Mouse (Mus musculus) thymus, adult 2 months (tissue): Measurements from ENCODE around the gene Mrps18c. TPM values are rescaled to one million over a fixed set of nuclear protein-coding genes. Genes with fewer than 3 reads are reported as not detected.

Source experiments
- DNase-seq: peaks from one replicate; pipeline ENCODE4 v3.0.0; 2021
- H3K27ac ChIP-seq: fragments of 200-500 bp; 2 replicates; pipeline ENCODE4 v1.5.1; 2012; ENCODE audit warnings: low read length, control low read depth; ENCODE audit not compliant: control insufficient read depth, insufficient read depth
- H3K27me3 ChIP-seq: fragments of 200-500 bp; 2 replicates; pipeline ENCODE4 v1.6.1; 2012; ENCODE audit warnings: mild to moderate bottlenecking, low read length, moderate library complexity, mixed read lengths; ENCODE audit not compliant: control insufficient read depth, insufficient read depth
- H3K36me3 ChIP-seq: fragments of 200-500 bp; 2 replicates; pipeline ENCODE4 v1.6.1; 2012; ENCODE audit warnings: mild to moderate bottlenecking, low read length, moderate library complexity; ENCODE audit not compliant: control insufficient read depth, insufficient read depth
- H3K4me1 ChIP-seq: fragments of 200-500 bp; replicated peaks from 2 replicates; pipeline ENCODE4 v1.6.1; 2012; ENCODE audit warnings: low read length; ENCODE audit not compliant: control insufficient read depth, insufficient read depth
- H3K4me3 ChIP-seq: fragments of 200-500 bp; 2 replicates; pipeline ENCODE4 v1.5.1; 2012; ENCODE audit warnings: mild to moderate bottlenecking, low read length, control low read depth, moderate library complexity; ENCODE audit not compliant: control insufficient read depth, insufficient read depth
- CTCF ChIP-seq: fragments of 200-500 bp; IDR thresholded peaks from 2 replicates; pipeline ENCODE4 v1.5.1; 2012; ENCODE audit warnings: mild to moderate bottlenecking, control low read depth, low read length, moderate library complexity, borderline replicate concordance; ENCODE audit not compliant: control insufficient read depth, poor library complexity, insufficient read depth; ENCODE audit errors: extremely low read depth
- POLR2A ChIP-seq: fragments of 200-500 bp; IDR thresholded peaks from 2 replicates; pipeline ENCODE4 v1.6.1; 2012; ENCODE audit warnings: mild to moderate bottlenecking, low read length, control low read depth, moderate library complexity; ENCODE audit not compliant: control insufficient read depth, poor library complexity, insufficient read depth; ENCODE audit errors: extremely low read depth
- WGBS: fragments of 180-500 bp; shearing (Covaris S2); methylation state at CpG from one replicate; pipeline ENCODE4 v1.1.7; 2018; 5-methylcytosine and 5-hydroxymethylcytosine counted together
- polyA plus RNA-seq: library from polyadenylated mRNA; depleted of rRNA; stranded (reverse); fragments of >200 nt; gene quantifications from 2 replicates; pipeline ENCODE4 v1.2.3, GENCODE M21; 2012

The Mrps18c gene
- polyA plus RNA-seq, 1 experiment: 21.0 TPM

DNA sequence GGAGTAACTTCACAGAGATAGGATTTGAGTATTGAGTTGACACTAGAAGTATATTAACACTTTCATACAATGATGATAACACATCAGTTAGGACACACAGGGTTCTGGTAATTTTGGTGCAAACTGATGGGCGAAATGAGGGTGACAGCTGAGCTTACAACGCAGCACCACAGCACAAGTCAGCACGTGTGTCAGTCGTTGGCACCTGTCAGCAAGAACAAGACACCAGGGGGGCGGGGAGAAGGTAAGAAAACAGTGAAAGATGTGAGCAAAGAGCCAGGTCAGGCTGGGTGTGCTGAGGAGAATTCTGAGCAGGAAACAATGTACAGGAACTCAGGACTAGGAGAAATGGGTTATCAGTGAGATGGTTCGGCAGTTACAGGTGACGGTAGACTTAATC lies 36.7 kb upstream of the Mrps18c start:
- no peak for DNase-seq
- Histone ChIP-seq H3K4me1 (no peaks in the 10 kb centered on the region), H3K27ac (no peak overlapping the region), H3K36me3 (peaks cover 23% of the 10 kb centered on the region), H3K4me3 (no peak overlapping the region), H3K27me3 (no peaks in the 10 kb centered on the region)
- WGBS: 95% methylated on average over 7 of the region's 7 CpGs
- TF ChIP-seq CTCF (no peak), POLR2A (no peak)

DNA sequence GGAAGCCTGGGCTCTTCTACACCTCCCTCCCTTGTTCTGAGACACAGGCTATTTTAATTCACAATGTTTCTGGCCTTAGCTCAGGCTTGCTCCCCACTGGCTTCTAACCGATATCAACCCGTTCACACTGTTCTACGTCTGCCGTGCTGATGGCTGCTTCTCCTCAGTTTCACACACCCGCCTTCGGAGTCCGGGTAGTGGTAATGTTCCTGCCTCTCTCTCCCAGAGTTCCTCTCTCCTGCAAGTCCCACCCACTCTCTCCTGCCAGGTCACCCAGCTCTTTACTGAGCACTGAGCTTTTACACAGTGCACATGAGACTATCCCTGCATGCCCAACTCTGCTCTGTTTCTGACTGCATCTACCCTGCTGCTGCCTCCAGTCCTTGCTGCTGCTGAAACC lies 32.4 kb upstream of the Mrps18c start:
- H3K27ac ChIP-seq: no peak overlapping the region
- peaks cover 47% of the 10 kb centered on the region for H3K36me3 ChIP-seq
- no peak for DNase-seq
- H3K4me1 ChIP-seq: no peaks in the 10 kb centered on the region
- no peaks in the 10 kb centered on the region for H3K27me3 ChIP-seq
- TF ChIP-seq POLR2A (no peak), CTCF (no peak)
- H3K4me3 ChIP-seq: no peak overlapping the region
- 97% methylated on average over 7 of the region's 7 CpGs for WGBS

DNA sequence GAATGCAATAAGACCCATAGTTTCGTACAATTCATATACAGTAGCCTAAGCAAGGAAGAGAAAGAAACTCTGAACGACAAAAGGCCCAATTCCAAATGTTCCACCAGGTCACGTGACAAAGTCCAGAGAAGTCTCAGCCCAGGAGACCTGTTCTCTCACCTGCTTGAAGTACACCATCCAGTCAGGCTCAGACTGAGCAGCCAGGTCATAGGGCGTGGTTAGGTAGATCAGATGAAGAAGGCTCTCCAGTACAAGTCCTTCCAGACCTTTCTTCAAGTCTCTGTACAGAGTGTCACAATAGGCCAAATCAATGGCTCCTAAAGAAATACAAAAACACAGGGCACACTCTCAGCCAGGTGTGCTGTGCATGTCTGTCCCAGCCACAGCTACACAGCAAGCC lies 26.9 kb upstream of the Mrps18c start:
- Histone ChIP-seq H3K27me3 (no peaks in the 10 kb centered on the region), H3K27ac (no peak overlapping the region), H3K4me1 (no peaks in the 10 kb centered on the region), H3K36me3 (peaks cover 52% of the 10 kb centered on the region), H3K4me3 (no peak overlapping the region)
- whole genome bisulfite sequencing: 97% methylated on average over 4 of the region's 4 CpGs
- no peak for TF ChIP-seq POLR2A
- TF ChIP-seq CTCF: no peak
- no peak for DNase-seq

GRCm38 (mm10) chr5:100775778-100776404 lies 22.5 kb upstream of the Mrps18c start:
- H3K27ac ChIP-seq: no peak overlapping the region
- H3K4me1 ChIP-seq: no peaks in the 10 kb centered on the region
- TF ChIP-seq POLR2A (no peak), CTCF (no peak)
- H3K36me3 ChIP-seq: peaks cover 45% of the 10 kb centered on the region
- 95% methylated on average over 13 of the region's 13 CpGs for WGBS
- DNase-seq: no peak
- H3K27me3 ChIP-seq: no peaks in the 10 kb centered on the region
- H3K4me3 ChIP-seq: no peak overlapping the region

DNA sequence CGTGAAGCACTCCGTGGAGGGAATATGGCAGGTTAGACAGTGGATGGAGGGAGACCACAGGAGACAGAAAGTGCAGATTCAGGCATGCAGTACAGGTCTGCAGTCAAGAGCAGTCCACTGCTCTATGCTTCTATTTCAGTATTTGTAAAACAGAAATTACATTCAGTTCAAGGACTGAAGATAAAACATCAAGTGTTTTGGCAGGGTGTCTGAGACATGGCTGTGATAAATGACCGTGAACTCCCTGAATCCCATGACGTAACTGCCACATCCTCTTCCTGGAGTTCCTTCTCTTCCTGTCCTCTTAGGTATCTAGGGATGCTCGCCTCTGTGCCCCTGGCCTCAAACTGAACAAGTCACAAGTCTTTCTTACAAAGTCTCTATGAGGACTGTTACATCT lies 21.5 kb upstream of the Mrps18c start:
- no peaks in the 10 kb centered on the region for H3K27me3 ChIP-seq
- peaks cover 41% of the 10 kb centered on the region for H3K36me3 ChIP-seq
- no peak overlapping the region for H3K4me3 ChIP-seq
- no peak for TF ChIP-seq POLR2A
- TF ChIP-seq CTCF: no peak
- no peaks in the 10 kb centered on the region for H3K4me1 ChIP-seq
- no peak overlapping the region for H3K27ac ChIP-seq
- 96% methylated on average over 5 of the region's 5 CpGs for WGBS
- DNase-seq: no peak

DNA sequence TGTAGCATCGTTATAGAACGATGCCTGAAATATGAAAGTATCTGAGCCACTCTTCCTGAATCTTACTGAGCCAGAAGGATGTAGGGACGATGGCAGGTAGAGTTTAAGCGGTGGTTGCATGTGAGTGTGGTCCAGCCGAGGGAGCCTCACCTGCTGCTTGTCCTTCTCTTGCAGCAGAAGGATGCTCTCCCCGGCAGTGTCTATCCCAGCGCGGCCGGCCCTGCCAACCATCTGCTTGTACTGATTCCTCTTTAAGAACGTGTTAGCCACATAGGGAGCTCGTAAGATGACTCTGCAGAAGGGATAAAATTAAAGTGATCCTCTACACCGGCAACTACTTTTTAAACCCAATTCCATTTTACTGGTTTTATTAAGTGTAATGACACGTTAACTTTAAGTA lies 19.4 kb upstream of the Mrps18c start:
- Histone ChIP-seq H3K27me3 (no peaks in the 10 kb centered on the region), H3K36me3 (peaks cover 34% of the 10 kb centered on the region), H3K4me1 (no peaks in the 10 kb centered on the region), H3K4me3 (no peak overlapping the region), H3K27ac (no peak overlapping the region)
- TF ChIP-seq CTCF (no peak), POLR2A (no peak)
- no peak for DNase-seq
- WGBS: 97% methylated on average over 13 of the region's 13 CpGs

GRCm38 (mm10) chr5:100787527-100787926 lies 10.9 kb upstream of the Mrps18c start:
- Histone ChIP-seq H3K4me1 (no peaks in the 10 kb centered on the region), H3K27ac (no peak overlapping the region), H3K36me3 (peaks cover 59% of the 10 kb centered on the region), H3K4me3 (no peak overlapping the region), H3K27me3 (no peaks in the 10 kb centered on the region)
- TF ChIP-seq CTCF (no peak), POLR2A (no peak)
- no peak for DNase-seq
- 97% methylated on average over 9 of the region's 9 CpGs for WGBS
